Mouse (Mus musculus) erythroblast, adult 5-6 weeks (primary cell): ENCODE results near the gene Krt35. TPM values are rescaled to one million over a fixed set of nuclear protein-coding genes. Genes with fewer than 3 reads are reported as not detected.

Experiments
- ATAC-seq: replicated peaks from 2 replicates; pipeline ENCODE4 v1.8.0; 2016; ENCODE audit warnings: moderate number of reproducible peaks, mild to moderate bottlenecking, moderate TSS enrichment, inconsistent platforms; ENCODE audit not compliant: poor library complexity, low FRiP score, severe bottlenecking
- total RNA-seq, 2 experiments: library from RNA; stranded (forward) in 1 of 2; stranded (reverse) in 1 of 2; fragments of 150-400 nt in 1 of 2; fragments of 200-764, 138-1000 nt in 1 of 2; gene quantifications; 2 replicates each; pipeline versions ENCODE4 v1.2.3 to v1.2.4; 2015 to 2017; ENCODE audit warnings: low replicate concordance in 2 of 2

The Krt35 gene
- not detected in 2 replicates for total RNA-seq (2015; ENCODE audit: low replicate concordance)
- not detected in 2 replicates for total RNA-seq (2017; ENCODE audit: low replicate concordance)

DNA sequence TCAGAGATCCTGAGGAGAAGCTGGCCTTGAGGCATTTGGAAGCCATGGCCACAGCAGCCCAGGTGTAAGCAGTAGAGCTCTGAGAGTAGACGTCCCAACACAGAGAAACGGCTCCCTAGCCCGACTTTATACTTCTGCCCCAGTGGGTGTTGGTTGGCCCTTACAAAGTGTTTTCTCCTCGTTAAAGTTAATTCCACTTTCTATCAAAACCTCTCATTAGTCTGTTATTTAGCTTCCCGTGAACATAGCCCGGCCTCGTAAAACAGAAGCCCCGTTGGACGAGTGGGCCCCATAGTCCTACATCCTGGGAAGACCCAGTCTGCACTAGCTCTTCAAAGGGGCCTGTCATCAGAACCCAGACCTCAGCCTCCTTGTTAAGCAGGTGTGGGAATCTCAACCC is at the start of gene Krt35:
TSS of gene Krt35 (minus strand) at position 101 of the 400 bp plus-strand sequence.
- no peak for ATAC-seq

DNA sequence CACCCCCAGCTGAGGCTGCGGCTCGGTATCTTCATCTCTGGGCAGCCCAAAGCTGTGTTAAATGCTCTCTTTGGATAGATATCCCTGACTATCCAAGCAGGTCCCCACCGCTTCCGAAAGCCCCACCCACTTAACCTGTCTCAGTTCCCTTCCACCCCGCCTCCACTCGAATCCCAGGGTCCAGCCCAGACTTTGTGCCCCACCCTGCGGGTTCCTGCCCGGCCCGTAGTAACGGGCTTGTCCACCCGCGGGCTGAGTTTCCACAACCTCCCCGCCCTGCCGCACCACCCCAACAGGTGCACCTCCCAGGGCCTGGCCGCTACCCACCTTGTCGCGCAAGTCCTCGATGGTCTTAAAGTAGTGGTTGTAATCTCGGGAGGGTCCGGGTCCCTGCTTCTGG is 49.1 kb upstream of the Krt35 start:
- ATAC-seq = no peak

DNA sequence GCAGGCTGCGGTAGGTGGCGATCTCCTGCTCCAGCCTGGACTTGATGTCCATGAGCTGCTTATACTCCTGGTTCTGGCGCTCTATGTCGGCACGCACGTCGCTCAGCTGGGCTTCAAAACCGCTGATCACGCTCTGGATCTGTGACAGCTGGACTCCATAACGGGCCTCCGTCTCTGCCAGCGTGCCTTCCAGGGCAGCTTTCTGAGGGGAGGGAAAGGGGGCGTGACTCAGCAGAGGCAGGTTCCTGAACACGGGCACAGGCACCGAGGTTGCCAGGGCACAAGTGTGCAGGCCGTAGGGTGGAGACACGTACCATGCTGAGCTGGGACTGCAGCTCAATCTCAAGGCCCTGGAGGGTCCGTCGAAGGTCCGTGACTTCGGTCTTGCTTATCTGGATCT is 44.9 kb upstream of the Krt35 start:
- ATAC-seq = no peak

DNA sequence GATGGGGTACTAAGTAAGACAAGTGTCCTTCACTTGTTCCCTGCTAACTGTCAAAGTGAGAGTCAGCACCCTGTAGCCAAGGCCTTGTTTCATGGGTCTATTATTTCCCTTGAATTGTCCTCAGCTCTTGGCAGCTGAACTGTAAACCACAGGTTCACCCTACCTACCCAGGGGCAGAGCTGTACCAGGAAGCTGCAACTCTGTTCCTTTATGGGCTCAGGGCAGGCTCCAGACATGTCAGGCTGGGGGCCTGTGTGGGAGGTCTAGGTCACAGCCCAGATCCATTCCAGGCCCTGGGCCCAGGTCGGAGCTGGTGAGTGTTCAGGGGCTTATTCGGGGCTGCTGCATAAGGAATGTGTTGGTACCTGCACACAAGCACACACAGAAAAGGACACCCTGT is 43.4 kb upstream of the Krt35 start:
- ATAC-seq = no peak

DNA sequence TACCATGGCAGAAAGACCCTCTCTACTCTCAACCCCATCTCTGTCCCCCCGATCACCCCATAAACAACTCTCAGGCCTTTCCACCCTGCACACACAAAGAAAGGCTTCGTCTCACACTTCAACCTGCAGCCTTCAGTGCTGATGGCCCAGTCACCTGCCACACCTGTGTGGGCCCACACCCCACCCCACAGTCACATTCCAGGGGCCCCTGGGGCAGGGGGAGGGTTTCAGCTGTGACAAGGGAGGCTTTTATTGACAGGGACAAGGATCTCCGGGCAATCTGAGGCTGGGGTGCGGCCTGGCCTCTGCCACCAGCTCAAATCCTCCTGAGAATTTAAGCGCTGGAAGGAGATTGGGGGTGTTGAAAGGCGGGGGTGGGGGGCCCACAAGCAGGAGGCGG is 42.8 kb upstream of the Krt35 start:
- ATAC-seq = no peak

DNA sequence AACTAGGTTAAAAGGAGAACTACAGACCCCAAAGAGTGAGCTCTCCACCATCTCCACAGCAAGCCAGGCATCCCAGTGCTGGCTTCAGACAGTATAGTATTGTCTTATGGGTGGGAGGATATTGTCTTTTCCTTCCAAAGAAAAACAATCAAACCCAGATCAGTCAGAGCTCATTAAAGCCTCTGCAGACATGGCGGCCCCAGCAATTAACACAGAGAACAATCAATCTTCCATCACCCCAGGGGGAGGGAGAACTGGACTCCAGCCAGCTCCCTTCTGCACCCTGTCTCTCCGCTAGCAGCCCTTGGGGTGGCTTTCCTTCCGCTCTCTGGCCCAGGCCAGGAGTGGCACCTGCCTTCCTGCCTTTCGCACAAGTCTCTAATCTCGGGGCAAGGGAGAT is 41.7 kb upstream of the Krt35 start:
- no peak for ATAC-seq

DNA sequence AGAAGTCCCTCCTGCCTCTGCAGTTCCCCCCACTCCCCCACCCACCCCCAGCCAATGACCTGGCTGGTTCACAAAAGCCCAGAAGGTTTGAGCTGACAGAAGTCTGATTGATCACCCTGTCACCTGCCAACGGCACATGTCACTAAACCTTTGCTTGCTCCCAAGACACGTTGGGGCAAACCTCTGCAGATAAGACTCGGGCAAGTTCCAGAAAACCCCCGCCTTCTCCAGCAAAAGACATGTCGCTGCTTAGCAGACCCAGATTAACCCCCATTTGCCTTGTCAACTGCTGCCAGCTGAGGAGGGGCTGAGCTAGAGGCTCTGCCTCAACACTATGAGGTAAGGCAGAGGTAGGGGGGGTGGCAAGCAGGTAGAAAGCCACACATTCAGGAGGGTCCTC is 40.5 kb upstream of the Krt35 start:
- ATAC-seq = no peak

DNA sequence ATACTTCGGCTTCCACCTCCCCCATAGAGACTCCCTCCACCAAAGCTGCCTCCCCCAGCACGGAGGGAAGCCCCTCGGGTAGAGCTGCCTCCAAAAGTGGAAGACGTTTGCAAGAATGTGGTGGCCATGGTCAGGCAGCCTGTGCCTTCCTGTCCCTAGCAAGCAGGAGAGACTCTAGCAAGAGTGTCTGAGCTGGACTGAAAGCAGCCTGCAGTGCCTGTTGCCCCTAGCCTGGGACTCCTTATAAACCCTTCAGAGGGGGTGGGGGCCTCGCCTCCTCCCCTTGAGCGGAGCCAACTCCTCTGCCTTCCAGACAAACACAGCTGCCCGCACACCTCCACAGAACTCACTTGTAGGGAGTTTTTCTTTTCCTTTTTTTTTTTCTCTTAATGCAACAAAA is 39.7 kb upstream of the Krt35 start, which contains the start of gene Krt15:
TSS of gene Krt15 (minus strand) at position 198 of the 400 bp plus-strand sequence.
- no peak for ATAC-seq

DNA sequence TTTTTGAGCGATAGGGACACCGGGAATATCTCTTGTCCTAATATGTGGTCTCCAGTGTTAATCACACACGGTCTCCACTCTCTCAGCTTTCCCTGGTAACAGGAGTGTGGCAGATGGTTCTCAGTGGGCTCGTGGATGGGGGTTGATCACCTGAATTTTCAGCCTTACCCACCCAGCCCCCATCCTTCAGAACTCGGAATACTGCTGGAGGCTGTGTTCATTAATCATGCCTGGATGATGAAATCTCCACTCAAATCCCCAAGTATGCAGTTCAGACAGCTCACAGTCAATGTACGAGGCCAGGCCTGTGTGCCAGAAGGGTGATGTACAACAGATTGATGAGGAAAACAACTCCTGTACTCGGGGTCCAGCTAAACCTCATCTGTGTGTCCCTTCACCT is 28.9 kb upstream of the Krt35 start:
- no peak for ATAC-seq

DNA sequence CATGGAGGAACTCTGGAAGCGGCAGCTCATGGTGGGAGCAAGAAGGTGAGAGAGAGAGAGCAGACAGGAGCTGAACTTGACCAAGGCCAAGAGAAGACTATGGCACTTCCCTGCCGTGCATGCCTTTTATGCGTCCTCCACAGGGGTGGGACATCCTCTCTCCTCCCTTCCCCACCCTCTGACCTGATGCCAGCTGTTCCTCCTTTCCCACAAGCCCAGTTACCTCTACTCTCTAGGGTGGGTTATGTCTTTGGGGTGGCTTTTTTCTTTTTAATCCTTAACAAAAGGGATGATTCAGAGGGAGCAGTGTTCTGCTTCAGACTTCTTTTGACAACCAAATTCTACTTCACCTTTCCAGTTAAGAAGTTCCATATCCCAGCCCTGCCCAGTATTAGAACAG is 25.4 kb upstream of the Krt35 start, which contains the start of gene Krt13:
TSS of gene Krt13 (minus strand) at position 101 of the 400 bp plus-strand sequence.
- ATAC-seq = no peak

DNA sequence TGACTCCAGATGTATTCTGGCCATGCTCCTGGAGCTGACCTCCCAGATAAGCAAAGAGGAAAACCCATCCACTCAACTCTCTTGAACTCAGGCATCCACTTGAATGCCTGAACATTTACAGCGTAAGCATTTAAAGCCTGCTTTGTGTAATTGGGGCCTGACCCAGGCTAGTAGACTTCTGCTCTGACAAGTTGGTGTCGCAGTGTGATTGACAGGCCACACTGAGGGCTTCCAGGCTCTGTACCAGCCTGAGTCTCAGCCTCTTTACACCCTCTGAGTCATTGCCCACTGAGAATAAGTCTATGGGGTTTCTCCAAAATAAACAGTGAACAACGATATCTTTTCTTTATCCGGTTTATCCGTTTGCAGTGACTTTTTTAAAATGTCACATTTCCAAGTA is 24.3 kb upstream of the Krt35 start:
- no peak for ATAC-seq

DNA sequence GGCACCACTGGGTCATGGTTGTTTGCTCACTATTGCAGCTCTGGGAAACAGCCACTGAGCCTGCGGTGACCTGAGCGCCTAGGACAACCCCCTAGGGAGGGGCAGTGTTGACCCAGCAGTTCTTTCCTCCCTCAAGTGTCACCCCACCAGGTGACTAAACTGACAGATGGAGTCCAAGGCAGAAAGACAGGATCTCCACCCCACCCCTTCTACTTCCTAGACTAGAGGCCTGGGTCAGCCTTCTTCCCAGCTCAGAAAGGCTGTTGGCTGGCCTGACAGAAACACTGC is 17.6 kb upstream of the Krt35 start:
- no peak for ATAC-seq

DNA sequence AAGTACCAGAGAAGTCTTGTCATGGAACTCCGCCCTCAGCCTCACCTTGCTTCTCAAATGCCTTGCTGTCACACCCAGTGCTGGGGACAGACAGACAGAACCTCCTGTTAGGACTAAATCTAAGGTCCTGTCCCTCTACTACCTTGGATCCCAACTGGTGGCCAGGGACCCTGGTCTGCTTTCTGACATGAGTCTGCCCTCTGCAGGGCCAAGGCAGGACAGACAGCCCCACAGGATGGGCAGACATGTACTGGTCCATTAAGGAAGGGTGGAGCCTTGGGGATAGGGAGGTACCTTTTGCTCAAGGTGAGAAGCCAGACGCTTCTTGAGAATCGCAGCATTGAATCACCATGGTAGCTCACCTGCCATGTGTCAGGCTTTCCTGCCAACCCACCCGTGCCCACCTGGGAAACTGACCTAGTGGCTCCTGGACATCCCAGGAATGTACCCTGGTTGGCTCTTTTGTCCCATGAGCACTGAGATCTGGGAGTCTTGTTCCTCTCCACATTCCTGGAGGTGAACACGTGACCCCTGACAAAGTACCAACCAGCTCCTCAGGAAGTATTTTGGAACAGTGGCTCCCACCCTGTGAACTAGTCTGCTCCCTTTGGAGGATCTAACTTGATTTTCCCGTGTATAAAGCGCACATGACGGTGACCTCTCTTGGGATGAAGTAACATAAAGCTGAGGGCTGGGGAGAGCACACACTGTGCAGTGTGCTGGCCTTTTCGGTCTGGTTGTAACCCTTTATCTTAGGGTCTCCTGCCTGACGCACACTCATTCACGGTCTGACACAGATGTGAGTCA is 17.1 kb upstream of the Krt35 start:
- no peak for ATAC-seq

DNA sequence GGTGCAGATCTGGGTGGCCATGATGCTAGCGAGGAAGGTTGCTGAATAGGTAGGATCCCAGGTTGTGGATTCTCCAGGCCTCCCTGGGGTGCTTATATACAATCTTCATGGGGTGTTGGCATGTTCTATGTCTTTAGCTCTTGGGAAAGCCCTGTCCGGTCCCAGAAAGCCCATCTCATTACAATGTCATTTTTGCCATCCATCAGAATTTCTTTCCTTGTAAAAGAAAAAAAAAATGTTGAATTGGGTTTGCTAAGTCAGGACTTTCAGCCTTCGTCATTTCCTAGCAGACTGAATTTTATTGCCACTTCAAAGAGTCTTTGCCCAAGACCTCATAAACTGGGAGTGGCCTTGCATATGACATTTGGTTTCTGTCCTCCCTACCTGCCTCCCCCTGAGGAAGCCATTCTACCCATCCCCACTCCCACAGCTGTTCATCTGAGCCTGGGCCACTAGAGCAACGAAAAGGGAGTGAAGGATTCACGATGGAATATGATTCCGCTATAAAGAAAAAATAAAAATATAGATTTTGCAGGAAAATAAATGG is 9.6 kb upstream of the Krt35 start, which contains the start of gene Krt36:
TSS of gene Krt36 (minus strand) at position 51 of the 547 bp plus-strand sequence.
- no peak for ATAC-seq

DNA sequence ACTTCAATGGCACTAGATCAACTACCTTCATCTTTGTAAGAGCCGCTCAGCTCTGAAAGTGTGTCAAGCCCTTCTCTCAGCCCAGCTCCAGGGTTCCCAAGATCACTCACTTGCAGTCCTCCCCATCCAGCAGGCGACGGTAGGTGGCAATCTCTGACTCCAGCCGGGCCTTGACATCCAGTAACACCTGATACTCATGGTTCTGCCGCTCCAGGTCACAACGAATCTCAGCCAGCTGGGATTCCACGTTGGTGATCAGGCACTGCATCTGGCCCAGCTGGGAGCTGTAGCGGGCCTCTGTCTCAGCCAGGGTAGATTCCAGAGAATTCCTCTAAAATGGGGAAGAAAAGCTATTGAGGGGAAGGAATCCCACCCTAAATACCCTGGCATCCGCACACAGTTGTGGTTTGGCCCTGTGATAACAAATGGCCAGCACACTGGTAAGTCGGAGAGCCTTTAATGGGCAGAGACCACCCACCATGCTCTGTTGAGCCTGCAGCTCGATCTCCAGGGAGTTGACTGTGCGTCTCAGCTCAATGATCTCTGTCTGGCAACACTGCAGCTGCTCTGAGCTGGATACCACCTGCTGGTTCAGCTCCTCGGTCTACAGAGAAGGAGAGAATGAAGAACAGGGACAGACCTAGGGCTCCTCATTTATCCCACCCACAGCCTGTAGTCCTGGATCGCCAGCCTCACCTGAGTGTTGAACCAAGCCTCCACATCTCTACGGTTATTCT is 6.8 kb upstream of the Krt35 start:
- ATAC-seq = no peak

DNA sequence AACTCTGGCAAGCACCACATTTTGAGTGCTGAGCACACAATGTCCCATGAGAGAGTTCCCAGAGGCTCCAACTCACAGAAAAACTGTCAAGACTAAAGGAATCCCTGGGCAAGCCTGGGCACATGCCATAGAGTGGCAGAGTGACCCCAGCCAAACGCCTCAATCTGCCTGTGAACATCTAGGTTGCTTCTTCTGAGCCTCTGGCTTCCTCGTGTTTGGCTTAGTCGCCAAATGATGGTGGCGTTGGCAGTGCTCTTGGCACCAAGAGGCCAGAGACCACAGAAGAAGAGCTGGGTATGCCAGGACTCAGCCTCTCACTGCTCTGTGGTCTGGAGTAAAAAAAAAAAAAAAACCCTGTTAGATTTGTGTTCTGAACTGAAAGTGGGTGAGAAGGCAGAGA is 4.3 kb upstream of the Krt35 start:
- ATAC-seq = no peak

DNA sequence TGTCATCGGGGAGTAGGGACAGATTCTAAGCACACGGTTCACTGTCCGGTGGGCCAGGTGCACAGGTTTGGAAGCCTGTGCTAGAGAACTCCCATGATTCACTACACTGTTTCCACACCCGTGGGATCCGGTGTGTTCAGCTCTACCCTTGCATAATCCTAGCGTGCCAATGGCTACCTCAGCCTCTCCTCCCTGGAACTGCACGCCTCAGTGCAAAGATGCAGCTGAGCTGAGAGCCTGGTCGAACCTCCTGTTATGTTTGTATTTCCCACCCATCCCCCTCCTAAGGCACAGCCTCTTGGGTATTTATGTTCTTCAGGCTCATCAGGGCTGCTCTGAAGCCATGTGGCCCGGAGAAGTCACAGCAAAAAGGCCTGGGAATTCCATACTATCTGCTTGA is 1.8 kb upstream of the Krt35 start:
- no peak for ATAC-seq

DNA sequence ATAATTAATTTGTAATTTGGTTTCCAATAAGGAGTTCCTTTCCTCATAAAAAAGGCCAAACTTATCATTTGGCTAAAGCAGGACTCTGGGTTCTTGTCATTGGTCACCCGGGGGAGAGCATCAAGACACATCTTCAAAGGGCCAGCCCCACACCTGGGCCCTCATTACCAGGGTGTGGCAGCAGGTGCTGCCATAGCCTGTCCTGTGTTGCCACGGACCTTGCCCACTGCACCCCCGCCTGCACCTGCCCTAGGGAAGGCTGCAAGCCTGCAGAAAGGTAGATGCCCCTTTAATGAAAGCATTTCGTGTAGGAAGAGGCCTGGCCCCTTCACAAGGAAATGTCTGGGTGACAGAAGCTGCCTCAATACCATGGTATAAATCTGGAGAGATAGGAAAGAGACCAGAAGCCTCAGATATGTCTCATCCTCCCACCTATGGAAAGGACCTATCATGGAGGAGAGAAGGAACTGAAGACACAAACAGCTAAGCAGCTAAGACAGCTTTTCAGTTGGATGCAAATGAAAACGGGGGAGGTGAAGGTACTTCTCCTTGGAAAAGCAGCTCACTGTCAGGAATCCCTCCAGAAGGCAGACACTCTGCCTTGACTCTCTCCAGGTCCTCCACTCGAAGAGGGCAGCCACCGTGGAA is 7.5 kb downstream of the Krt35 start:
- ATAC-seq = no peak

DNA sequence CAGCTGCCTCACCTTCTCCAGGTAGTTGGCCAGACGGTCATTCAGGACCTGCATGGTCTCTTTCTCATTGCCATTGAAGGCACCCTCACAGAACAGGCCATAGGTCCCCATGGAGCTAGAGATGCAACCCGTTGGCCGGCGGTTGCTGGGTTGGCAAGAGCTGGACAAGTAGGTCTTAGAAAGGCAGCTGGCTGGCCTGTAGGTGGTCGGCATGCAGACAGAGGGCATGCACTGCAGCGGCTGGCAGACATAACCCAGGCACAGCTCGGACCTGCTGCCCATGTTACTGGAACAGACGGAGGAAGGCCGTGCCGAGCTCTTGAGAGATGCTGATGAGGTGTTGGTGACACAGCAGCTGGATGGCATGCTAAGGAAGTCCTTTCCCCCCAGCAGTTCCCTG is 8.2 kb downstream of the Krt35 start, which contains the start of gene Krt32:
TSS of gene Krt32 (minus strand) at position 366 of the 400 bp plus-strand sequence.
- ATAC-seq = no peak

DNA sequence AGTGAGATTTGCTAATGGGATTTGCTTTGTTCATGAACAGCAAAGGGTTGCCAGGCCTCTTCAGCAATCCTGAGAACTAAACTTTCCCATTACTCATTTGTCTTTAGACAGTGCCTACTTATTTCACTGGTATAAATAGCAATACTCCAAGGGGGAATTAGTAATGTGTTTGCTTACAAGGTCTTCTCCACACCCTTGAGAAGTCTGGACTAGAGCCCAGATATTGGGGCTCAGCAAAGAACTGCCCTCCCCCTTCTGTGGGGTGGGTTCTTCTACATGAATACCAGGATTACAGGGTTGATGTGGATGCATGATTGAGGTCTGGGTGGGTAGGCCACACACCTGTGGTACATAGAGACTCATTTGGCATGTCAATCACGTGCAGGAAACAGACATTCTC is 22.2 kb downstream of the Krt35 start:
- ATAC-seq = no peak
